Mouse (Mus musculus) neural tube, embryonic 13.5 days (tissue): ENCODE results near the gene Fat1. TPM values are rescaled to one million over a fixed set of nuclear protein-coding genes. Genes with fewer than 3 reads are reported as not detected.

Experiments used
- polyA plus RNA-seq: library from polyadenylated mRNA; unstranded; fragments of >200 nt; fragmentation: Nextera tagmentation; extraction: Ambion mirVana; gene quantifications from 2 replicates; pipeline ENCODE4 v1.2.1, GENCODE M21; 2015

Gene Fat1
- polyA plus RNA-seq, 1 experiment from 2014 or later, result 12.1 TPM

Other genes starting within 250 kb of the Fat1 start
- gene Mtnr1a, start 133.7 kb downstream of the Fat1 start, polyA plus RNA-seq, result 0.87 and 1.8 TPM in 2 replicates